Mouse (Mus musculus) neutrophil, adult 5-6 weeks (primary cell): ENCODE data around the gene Mettl7b. TPM values are rescaled to one million over a fixed set of nuclear protein-coding genes. Genes with fewer than 3 reads are reported as not detected.
A peak's percentile ranks its signal among the peaks of the same experiment; 100 is the strongest.
"Not testable (repeated sequence)": the region's sequence is repeated elsewhere in the genome, so short reads cannot be mapped to it uniquely, and the experiment has no call there.

ENCODE experiments used
- ATAC-seq: fragments of 151-379, 151-347 bp; 2 replicates; pipeline ENCODE4 v1.8.0; 2017; ENCODE audit warnings: mild to moderate bottlenecking, moderate TSS enrichment; ENCODE audit not compliant: insufficient number of reproducible peaks, poor library complexity, low FRiP score, severe bottlenecking; ENCODE audit errors: extremely low read depth
- total RNA-seq: library from RNA; stranded (forward); fragments of 200-1000 nt; gene quantifications from 2 replicates; pipeline ENCODE4 v1.2.3, GENCODE M21; 2017

Mettl7b gene
- not detected in 2 replicates for total RNA-seq

GRCm38 (mm10) chr10:128960590-128961584 is at the start of gene Mettl7b:
TSS of gene Mettl7b (minus strand) at chr10:128960988.
- no peak for ATAC-seq

GRCm38 (mm10) chr10:129010288-129010841 is 49.6 kb upstream of the Mettl7b start, which contains the start of gene Olfr763:
TSS of gene Olfr763 (plus strand) at chr10:129010791.
- no peak for ATAC-seq

GRCm38 (mm10) chr10:129004032-129004920 is 43.5 kb upstream of the Mettl7b start:
- no peak for ATAC-seq

- ATAC-seq: no peak
Measured at GRCm38 (mm10) chr10:128996523-128997040, 35.8 kb upstream of the Mettl7b start.

GRCm38 (mm10) chr10:128995796-128996195 is 35.0 kb upstream of the Mettl7b start:
- no peak for ATAC-seq

GRCm38 (mm10) chr10:128990994-128991393 is 30.2 kb upstream of the Mettl7b start:
- no peak for ATAC-seq

GRCm38 (mm10) chr10:128990129-128990850 is 29.5 kb upstream of the Mettl7b start:
- ATAC-seq: 0 out of 2 replicates have a peak, but pooled peaks have one; percentile 3

- ATAC-seq: not testable (repeated sequence)
Measured at GRCm38 (mm10) chr10:128989131-128989530, 28.3 kb upstream of the Mettl7b start, which contains the start of gene Olfr9. TSS of gene Olfr9 (plus strand) at chr10:128989431.

GRCm38 (mm10) chr10:128980644-128981365 is 20.0 kb upstream of the Mettl7b start:
- ATAC-seq: no peak

- 0 out of 2 replicates have a peak, but pooled peaks have one; percentile 53 for ATAC-seq
Measured at GRCm38 (mm10) chr10:128977522-128978114, 16.8 kb upstream of the Mettl7b start.

GRCm38 (mm10) chr10:128976395-128976794 is 15.6 kb upstream of the Mettl7b start:
- no peak for ATAC-seq

- ATAC-seq: no peak
Measured at GRCm38 (mm10) chr10:128972841-128973240, 12.1 kb upstream of the Mettl7b start.

GRCm38 (mm10) chr10:128970740-128971250 is 10.0 kb upstream of the Mettl7b start:
- ATAC-seq: no peak

- no peak for ATAC-seq
Measured at GRCm38 (mm10) chr10:128968341-128968749, 7.6 kb upstream of the Mettl7b start.

- peak; percentile 87 for ATAC-seq
Measured at GRCm38 (mm10) chr10:128965871-128966270, 5.1 kb upstream of the Mettl7b start.

GRCm38 (mm10) chr10:128964961-128965360 is 4.2 kb upstream of the Mettl7b start:
- no peak for ATAC-seq

- ATAC-seq: no peak
Measured at GRCm38 (mm10) chr10:128960142-128960541, 646 bp downstream of the Mettl7b start.
